In genomic region chr1:44551461-44552370, GRCm38 (mm10) we compare ENCODE assay signal across 8 mouse cellular contexts. TPM values are rescaled to one million over a fixed set of nuclear protein-coding genes. Genes with fewer than 3 reads are reported as not detected.
DNase-seq lines count a peak whose midpoint lies in the region; ATAC-seq and TF ChIP-seq lines count a peak whose summit lies in the region.

Gene Gulp1, plus strand, starts transcription at chr1:44551511.

- peaks cover 0 to 4% of the 10 kb centered on the region in 2 experiments; a peak in 1 of 4 replicates for H3K4me1 ChIP-seq in ES-E14 (ENCODE audit: control insufficient read depth in 2 of 2, insufficient read depth in 2 of 2, low read length in 2 of 2, poor library complexity in 1 of 2)
- H3K4me1 ChIP-seq in cerebellum, adult 2 months (ENCODE audit: control insufficient read depth, insufficient read depth, low read length): no peaks in the 10 kb centered on the region
- H3K4me1 ChIP-seq in forebrain, postnatal 0 days (ENCODE audit: insufficient read depth): peaks cover 5% of the 10 kb centered on the region
- H3K4me1 ChIP-seq in olfactory bulb, adult 2 months (ENCODE audit: control insufficient read depth, insufficient read depth, low read length): peaks cover 14% of the 10 kb centered on the region

- peak; percentile 89 for ATAC-seq in forebrain, postnatal 0 days

- H3K27me3 ChIP-seq in cerebellum, adult 2 months (ENCODE audit: control insufficient read depth, insufficient read depth, low read length): no peaks in the 10 kb centered on the region
- H3K27me3 ChIP-seq in forebrain, postnatal 0 days (ENCODE audit: insufficient read depth, low read length): no peaks in the 10 kb centered on the region

- H3K4me2 ChIP-seq in forebrain, postnatal 0 days (ENCODE audit: low read depth): peak within 1 kb of the TSS; percentile 90

- H3K36me3 ChIP-seq in ES-E14 (ENCODE audit: control insufficient read depth, insufficient read depth, low read length, poor library complexity, severe bottlenecking): no peaks in the 10 kb centered on the region
- no peaks in the 10 kb centered on the region for H3K36me3 ChIP-seq in forebrain, postnatal 0 days (ENCODE audit: insufficient read depth)

- peak; percentile 31; the same call in 1 of the 2 replicates for TF ChIP-seq CTCF in cerebellum, adult 2 months (IDR thresholded peaks at IDR 0.05; ENCODE audit: borderline replicate concordance, insufficient read depth, low read depth, low read length)
- peak; percentile 68 for TF ChIP-seq CTCF in forebrain, postnatal 0 days (IDR thresholded peaks at IDR 0.05; ENCODE audit: low read depth)
- peak; percentile 82 for TF ChIP-seq CTCF in layer of hippocampus, adult 2 months (conservative IDR thresholded peaks at IDR 0.05)
- TF ChIP-seq CTCF in olfactory bulb, adult 2 months (IDR thresholded peaks at IDR 0.05; ENCODE audit: insufficient read depth, low read depth, low read length): 0 out of 2 replicates have a peak, but pooled peaks have one; percentile 27

- H3K27ac ChIP-seq in ES-E14 (ENCODE audit: insufficient read depth, low read depth, low read length, poor library complexity, severe bottlenecking): no peak within 1 kb of the TSS
- H3K27ac ChIP-seq in cerebellum, adult 2 months (ENCODE audit: insufficient read depth, low read length): no peak within 1 kb of the TSS
- peak within 1 kb of the TSS; percentile 23; the same call in 1 of the 2 replicates for H3K27ac ChIP-seq in forebrain, postnatal 0 days (ENCODE audit: low read depth, low read length)
- H3K27ac ChIP-seq in layer of hippocampus, adult 2 months: peak within 1 kb of the TSS; percentile 85
- peak within 1 kb of the TSS; percentile 2; the same call in 1 of the 2 replicates for H3K27ac ChIP-seq in olfactory bulb, adult 2 months (ENCODE audit: insufficient read depth, low read depth, low read length)

- intact Hi-C loops in heart, postnatal 25 days (cut with DNase I): loop anchor here (2.0 to 10.0 kb wide), 4 partner anchors 36 to 1213 kb away; partner anchors contain the start of gene Col3a1

- H3K9me3 ChIP-seq in ES-E14 (ENCODE audit: control insufficient read depth, insufficient read depth, low read depth, low read length): no peaks in the 10 kb centered on the region
- H3K9me3 ChIP-seq in forebrain, postnatal 0 days (ENCODE audit: low read length): no peaks in the 10 kb centered on the region

- in situ Hi-C loops in ES-E14 (cut with MboI; ENCODE audit: low sequenced_read_pairs in 2 of 2, unreplicated experiment in 2 of 2): no loop called here

- H3K4me3 ChIP-seq in ES-E14 (ENCODE audit: insufficient read depth in 1 of 2, low read depth in 1 of 2, low read length in 2 of 2, poor library complexity in 1 of 2, severe bottlenecking in 1 of 2): peak within 1 kb of the TSS; percentile 74 to 78
- peak within 1 kb of the TSS; percentile 52 for H3K4me3 ChIP-seq in cerebellum, adult 2 months (replicated peaks; ENCODE audit: insufficient read depth, low read depth, low read length)
- H3K4me3 ChIP-seq in forebrain, postnatal 0 days (ENCODE audit: low read depth, low read length): peak within 1 kb of the TSS; percentile 56
- H3K4me3 ChIP-seq in layer of hippocampus, adult 2 months: peak within 1 kb of the TSS; percentile 67
- peak within 1 kb of the TSS; percentile 65 for H3K4me3 ChIP-seq in olfactory bulb, adult 2 months (ENCODE audit: insufficient read depth, low read depth, low read length)

- DNase-seq in ES-E14 (ENCODE audit: low read depth, low spot score): peak; percentile 50
- peak; percentile 43 to 54 for DNase-seq in cerebellum, adult 2 months
- peak; percentile 59 for DNase-seq in forebrain, postnatal 0 days
- DNase-seq in heart, postnatal 25 days (ENCODE audit: low spot score): peak; percentile 65
- peak; percentile 20 to 32 for DNase-seq in layer of hippocampus, adult 2 months (ENCODE audit: low spot score in 2 of 2)
- DNase-seq in lung, adult 18-20 months: peak; percentile 64 to 69
- DNase-seq in urinary bladder, postnatal 25 days (ENCODE audit: low spot score): peak; percentile 60

- TF ChIP-seq POLR2A in cerebellum, adult 2 months (IDR thresholded peaks at IDR 0.05; ENCODE audit: borderline replicate concordance, insufficient read depth, low read length): no peak
- no peak for TF ChIP-seq POLR2A in olfactory bulb, adult 2 months (IDR thresholded peaks at IDR 0.05; ENCODE audit: insufficient read depth, low read depth, low read length)

- H3K9ac ChIP-seq in ES-E14 (ENCODE audit: insufficient read depth, low read depth, low read length, poor library complexity, severe bottlenecking): peak within 1 kb of the TSS; percentile 76
- H3K9ac ChIP-seq in forebrain, postnatal 0 days: peak within 1 kb of the TSS; percentile 63

- under 1% methylated on average over 55 of the region's 55 CpGs for WGBS in cerebellum, adult 2 months
- WGBS in forebrain, postnatal 0 days: under 1% methylated on average over 55 of the region's 55 CpGs
- WGBS in olfactory bulb, adult 2 months: 1% methylated on average over 55 of the region's 55 CpGs

TF ChIP-seq in ES-E14, 5 proteins besides CTCF, POLR2A, EP300 and RAD21:
- no peak for TF ChIP-seq ZNF384 (IDR thresholded peaks at IDR 0.05; ENCODE audit: low read depth, low read length)
- TF ChIP-seq MAFK (IDR thresholded peaks at IDR 0.05; ENCODE audit: insufficient read depth, low read depth, low read length): no peak
- TF ChIP-seq CHD2 (IDR thresholded peaks at IDR 0.05; ENCODE audit: low read depth, low read length): no peak
- TF ChIP-seq ZC3H11A (IDR thresholded peaks at IDR 0.05; ENCODE audit: borderline replicate concordance, low read depth, low read length): no peak

RNA-seq across cellular contexts. Expression of gene Gulp1, which starts in this region (rescaled TPM):
- total RNA-seq in ES-E14 (2012; rRNA removed): 3.7 and 4.9 TPM in 2 replicates
- 2.7 and 3.2 TPM in 2 replicates for polyA plus RNA-seq in cerebellum, adult 2 months (2012; rRNA removed)
- total RNA-seq in forebrain, postnatal 0 days (2014; rRNA removed): 10.4 and 14.5 TPM in 2 replicates
- polyA plus RNA-seq in forebrain, postnatal 0 days (2015; fragmentation: Nextera tagmentation; extraction: Ambion mirVana): 4.7 and 5.0 TPM in 2 replicates
- 1 to 10 TPM; 4.3 to 8.9 TPM for total RNA-seq in heart, postnatal 25 days (2021)
- 1 to 10 TPM; 3.3 to 4.7 TPM for total RNA-seq in layer of hippocampus, adult 2 months (2021)
- polyA plus RNA-seq in olfactory bulb, adult 2 months (2012; ENCODE audit: insufficient read depth, insufficient read length, low replicate concordance, missing spikeins): not detected in 2 replicates

Comparison
In these comparisons a context has a peak if more than half of its experiments do, and no peak if none do; other contexts are left out.
1. H3K27ac ChIP-seq: peak in forebrain, postnatal 0 days (single experiment), layer of hippocampus, adult 2 months (single experiment) and olfactory bulb, adult 2 months (single experiment); none in ES-E14 (single experiment) and cerebellum, adult 2 months (single experiment).
2. CTCF ChIP-seq: peak in every context shown above with its lines; median percentile 82 in layer of hippocampus, adult 2 months; 68 in forebrain, postnatal 0 days; 31 in cerebellum, adult 2 months; 27 in olfactory bulb, adult 2 months.
3. Peak in every context shown above with its lines, with median percentiles within 50 percentile points of each other: DNase-seq and H3K4me3 ChIP-seq.